In the genomic region with DNA sequence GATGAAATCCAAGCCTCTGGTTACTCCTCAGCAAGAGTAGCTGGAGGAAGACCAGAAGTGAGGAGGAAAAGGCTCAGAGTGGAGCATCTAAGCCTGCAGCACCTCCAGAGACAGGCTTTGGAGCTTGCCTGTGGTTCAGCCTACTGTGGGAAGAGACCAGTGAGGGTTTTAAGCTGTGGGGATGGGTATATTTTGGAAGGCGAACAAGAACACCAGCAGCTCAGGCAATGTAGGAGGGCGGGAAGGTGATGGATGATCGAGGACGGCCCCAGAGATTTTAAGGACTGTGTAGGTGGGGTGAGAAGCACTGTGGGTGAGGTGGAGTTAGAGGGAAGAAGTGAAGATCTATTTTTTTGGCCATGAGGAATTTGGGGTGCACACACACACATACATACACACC, we compare ENCODE assay signal across 21 mouse cellular contexts.
DNase-seq lines count a peak whose midpoint lies in the region; ATAC-seq and TF ChIP-seq lines count a peak whose summit lies in the region.
"Had no signal": no experiment of that assay in that cellular context is flagged by ENCODE, and none has a peak within 500 bp of the region (broad histone marks: within the 10 kb centered on the region; RNA-seq: fewer than 3 reads in every experiment).

No protein-coding gene starts in this region.

- TF ChIP-seq POLR2A in cortical plate, adult 2 months (IDR thresholded peaks at IDR 0.05; ENCODE audit: extremely low read depth, insufficient read depth, low read length), result 0 out of 2 replicates have a peak, but pooled peaks have one; percentile 22

- DNase-seq in gastrocnemius, adult 2 months, result peak; percentile 26
- no peak for DNase-seq in gastrocnemius, postnatal 14 days
- peak; percentile 52 to 61 for DNase-seq in left cerebral cortex, adult 9 months (ENCODE audit: low spot score in 2 of 2)
- no peak for DNase-seq in left cerebral cortex, postnatal 10 days (ENCODE audit: extremely low spot score in 1 of 2, low spot score in 2 of 2)
- DNase-seq in brain, adult 2 months (ENCODE audit: low read depth, low spot score), result peak; percentile 87
- no peak for DNase-seq in midbrain, embryonic 14.5 days
- DNase-seq: adrenal gland, adult 2 months; adrenal gland, postnatal 25 days; cerebellum, adult 9-10 months; cerebellum, postnatal 25 days; heart, adult 18-20 months; heart, postnatal 14 days had no signal

- H3K9me3 ChIP-seq in midbrain, embryonic 14.5 days (ENCODE audit: control insufficient read depth, low read length), result no peaks in the 10 kb centered on the region
- H3K9me3 ChIP-seq: embryonic facial prominence, embryonic 13.5 days; forebrain, embryonic 12.5 days; heart, embryonic 10.5 days; heart, embryonic 15.5 days; hindbrain, embryonic 10.5 days; intestine, embryonic 15.5 days had no signal

- H3K36me3 ChIP-seq in midbrain, embryonic 14.5 days (ENCODE audit: control insufficient read depth, insufficient read depth, low read length), result no peaks in the 10 kb centered on the region
- H3K36me3 ChIP-seq: embryonic facial prominence, embryonic 13.5 days; forebrain, embryonic 12.5 days; heart, embryonic 15.5 days; hindbrain, embryonic 10.5 days; intestine, embryonic 15.5 days had no signal

- no peak overlapping the region for H3K27ac ChIP-seq in gastrocnemius, adult 2 months
- H3K27ac ChIP-seq in cortical plate, adult 2 months (ENCODE audit: insufficient read depth, low read length), result 0 out of 2 replicates have a peak overlapping the region, but pooled peaks have one; percentile 68
- no peak overlapping the region for H3K27ac ChIP-seq in midbrain, embryonic 14.5 days (replicated peaks; ENCODE audit: low read depth, low read length)
- H3K27ac ChIP-seq: embryonic facial prominence, embryonic 13.5 days; forebrain, embryonic 12.5 days; heart, embryonic 10.5 days; heart, embryonic 15.5 days; hindbrain, embryonic 10.5 days; hindbrain, embryonic 14.5 days; intestine, embryonic 15.5 days had no signal

- 86% methylated on average over 4 of the region's 4 CpGs for WGBS in midbrain, embryonic 14.5 days

- H3K4me3 ChIP-seq in gastrocnemius, adult 2 months, result no peak overlapping the region
- no peak overlapping the region for H3K4me3 ChIP-seq in cortical plate, adult 2 months (ENCODE audit: insufficient read depth, low read length)
- no peak overlapping the region for H3K4me3 ChIP-seq in midbrain, embryonic 14.5 days (replicated peaks; ENCODE audit: low read depth, low read length)
- H3K4me3 ChIP-seq: embryonic facial prominence, embryonic 13.5 days; forebrain, embryonic 12.5 days; heart, embryonic 10.5 days; heart, embryonic 15.5 days; hindbrain, embryonic 10.5 days; intestine, embryonic 15.5 days had no signal

- ATAC-seq in midbrain, embryonic 14.5 days (ENCODE audit: low FRiP score, low TSS enrichment), result no peak
- ATAC-seq: forebrain, embryonic 16.5 days; intestine, embryonic 15.5 days had no signal

- no peak overlapping the region for H3K4me2 ChIP-seq in midbrain, embryonic 14.5 days (ENCODE audit: low read length)
- H3K4me2 ChIP-seq: embryonic facial prominence, embryonic 13.5 days; forebrain, embryonic 12.5 days; heart, embryonic 15.5 days; hindbrain, embryonic 14.5 days; intestine, embryonic 15.5 days had no signal

- no peak for TF ChIP-seq CTCF in gastrocnemius, adult 2 months (IDR thresholded peaks at IDR 0.05)
- TF ChIP-seq CTCF in cortical plate, adult 2 months (IDR thresholded peaks at IDR 0.05; ENCODE audit: extremely low read depth, insufficient read depth, low read length), result no peak

- H3K9ac ChIP-seq in midbrain, embryonic 14.5 days (replicated peaks; ENCODE audit: low read length), result no peak overlapping the region
- H3K9ac ChIP-seq: embryonic facial prominence, embryonic 13.5 days; forebrain, embryonic 12.5 days; heart, embryonic 15.5 days; hindbrain, embryonic 14.5 days; intestine, embryonic 15.5 days had no signal

- H3K4me1 ChIP-seq in cortical plate, adult 2 months (ENCODE audit: control insufficient read depth, insufficient read depth, low read length), result peaks cover 7% of the 10 kb centered on the region
- H3K4me1 ChIP-seq in midbrain, embryonic 14.5 days (ENCODE audit: control insufficient read depth, insufficient read depth, low read length), result no peaks in the 10 kb centered on the region
- H3K4me1 ChIP-seq: embryonic facial prominence, embryonic 13.5 days; forebrain, embryonic 12.5 days; heart, embryonic 10.5 days; heart, embryonic 15.5 days; hindbrain, embryonic 10.5 days; intestine, embryonic 15.5 days had no signal

- intact Hi-C loops in gastrocnemius, adult 2 months (cut with DNase I), result no loop called here
- intact Hi-C loops in gastrocnemius, postnatal 14 days (cut with DNase I; ENCODE audit: low total_unique reads), result no loop called here
- intact Hi-C loops in left cerebral cortex, postnatal 10 days (cut with DNase I), result no loop called here

- no peaks in the 10 kb centered on the region for H3K27me3 ChIP-seq in midbrain, embryonic 14.5 days (ENCODE audit: control insufficient read depth, insufficient read depth, low read length)
- H3K27me3 ChIP-seq: embryonic facial prominence, embryonic 13.5 days; forebrain, embryonic 12.5 days; heart, embryonic 15.5 days; intestine, embryonic 15.5 days had no signal

Comparison
In these comparisons a context has a peak if more than half of its experiments do, and no peak if none do; other contexts are left out.
1. DNase-seq: peak in gastrocnemius, adult 2 months (single experiment), left cerebral cortex, adult 9 months (2 of 2) and brain, adult 2 months (single experiment); none in gastrocnemius, postnatal 14 days (single experiment), left cerebral cortex, postnatal 10 days (0 of 2) and midbrain, embryonic 14.5 days (single experiment).